Mouse (Mus musculus) forebrain, postnatal 0 days (tissue): ENCODE data around the gene Sall1. TPM values are rescaled to one million over a fixed set of nuclear protein-coding genes. Genes with fewer than 3 reads are reported as not detected.

Experiments
- ATAC-seq: fragments of 200-750 bp; cut with Nextera tagmentation; 2 replicates; pipeline ENCODE4 v1.8.0; 2017; ENCODE audit warnings: mild to moderate bottlenecking, moderate library complexity
- DNase-seq: peaks from one replicate; pipeline ENCODE4 v3.0.0-alpha.2; 2015
- H3K27ac ChIP-seq: fragments of 300-500 bp; sonication (generic); 2 replicates; pipeline ENCODE4 v1.5.1; 2014; ENCODE audit warnings: low read depth, mild to moderate bottlenecking, antibody characterized with exemption, low read length, moderate library complexity, mixed read lengths
- H3K27me3 ChIP-seq: fragments of 300-500 bp; sonication (generic); 2 replicates; pipeline ENCODE4 v1.6.1; 2014; ENCODE audit warnings: mild to moderate bottlenecking, low read length, mixed read lengths; ENCODE audit not compliant: insufficient read depth
- H3K36me3 ChIP-seq: fragments of 300-500 bp; sonication (generic); 2 replicates; pipeline ENCODE4 v1.6.1; 2014; ENCODE audit warnings: mild to moderate bottlenecking, moderate library complexity; ENCODE audit not compliant: insufficient read depth
- H3K4me1 ChIP-seq: fragments of 300-500 bp; sonication (generic); 2 replicates; pipeline ENCODE4 v1.6.1; 2014; ENCODE audit warnings: antibody characterized with exemption; ENCODE audit not compliant: insufficient read depth
- H3K4me2 ChIP-seq: fragments of 300-500 bp; sonication (generic); 2 replicates; pipeline ENCODE4 v1.6.1; 2014; ENCODE audit warnings: low read depth, mild to moderate bottlenecking, moderate library complexity
- H3K4me3 ChIP-seq: fragments of 300-500 bp; sonication (generic); 2 replicates; pipeline ENCODE4 v1.5.1; 2014; ENCODE audit warnings: low read depth, low read length, mixed read lengths
- H3K9ac ChIP-seq: fragments of 300-500 bp; sonication (generic); 2 replicates; pipeline ENCODE4 v1.6.1; 2014; ENCODE audit warnings: mild to moderate bottlenecking
- H3K9me3 ChIP-seq: fragments of 300-500 bp; sonication (generic); 2 replicates; pipeline ENCODE4 v1.6.1; 2016; ENCODE audit warnings: low read length
- CTCF ChIP-seq: sonication (generic); IDR thresholded peaks from 2 replicates; pipeline ENCODE4 v1.5.1; 2016; ENCODE audit warnings: antibody characterized with exemption, control low read depth, low read depth
- WGBS: fragments of 180-500 bp; shearing (Covaris S2); extraction: QIAGEN DNeasy Blood & Tissue Kit; methylation state at CpG from one replicate; pipeline ENCODE4 v1.1.7; 2014; 5-methylcytosine and 5-hydroxymethylcytosine counted together
- polyA plus RNA-seq: library from polyadenylated mRNA; unstranded; fragments of >200 nt; fragmentation: Nextera tagmentation; extraction: Ambion mirVana; gene quantifications from 2 replicates; pipeline ENCODE4 v1.2.1, GENCODE M21; 2015
- total RNA-seq: library from RNA; depleted of rRNA; stranded (reverse); fragments of >200 nt; gene quantifications from 2 replicates; pipeline ENCODE4 v1.2.3, GENCODE M21; 2014

The Sall1 gene
- total and polyA plus RNA-seq, 2 experiments from 2014 or later, result 4.7 to 11.1 TPM

DNA sequence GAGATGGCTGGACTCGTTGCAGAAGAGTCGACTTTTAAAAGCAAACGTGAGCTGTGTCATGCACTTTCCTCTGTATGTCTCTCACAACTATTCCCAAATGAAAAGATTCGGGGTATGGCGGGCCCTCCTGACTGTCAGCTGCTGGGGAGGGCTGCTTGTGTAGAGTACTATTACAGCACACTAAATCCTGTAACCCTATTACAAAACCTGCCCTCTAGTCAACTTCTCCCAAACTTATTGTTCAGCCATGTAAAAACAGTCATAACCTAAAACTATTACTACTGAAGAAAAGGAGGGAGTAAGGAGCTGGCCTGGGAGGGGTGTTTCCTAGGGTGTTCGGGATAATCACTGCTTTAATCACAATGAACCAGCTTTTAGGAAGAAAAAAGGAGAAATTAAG lies 4.1 kb downstream of the Sall1 start:
- Histone ChIP-seq H3K4me2 (peak overlapping the region; percentile 82), H3K36me3 (no peaks in the 10 kb centered on the region), H3K27me3 (0 out of 2 replicates have a peak, but pooled peaks cover 5% of the 10 kb centered on the region), H3K4me3 (peak overlapping the region; percentile 51), H3K9me3 (no peaks in the 10 kb centered on the region), H3K4me1 (peaks cover 9% of the 10 kb centered on the region; the same call in 1 of the 2 replicates), H3K27ac (no peak overlapping the region), H3K9ac (peak overlapping the region; percentile 61; the same call in 1 of the 2 replicates)
- 18% methylated on average over 6 of the region's 6 CpGs for WGBS
- no peak for TF ChIP-seq CTCF
- DNase-seq, result no peak
- ATAC-seq, result no peak

- ATAC-seq, result no peak
- H3K9me3 ChIP-seq, result no peaks in the 10 kb centered on the region
- H3K9ac ChIP-seq, result peak overlapping the region; percentile 25; the same call in 1 of the 2 replicates
Measured at GRCm38 (mm10) chr8:89038920-89039319, 5.0 kb downstream of the Sall1 start.

GRCm38 (mm10) chr8:89037536-89038236 lies 6.3 kb downstream of the Sall1 start:
- TF ChIP-seq CTCF, result peak; percentile 52
- 11% methylated on average over 9 of the region's 9 CpGs for WGBS
- H3K27me3 ChIP-seq, result no peaks in the 10 kb centered on the region
- ATAC-seq (no peak), DNase-seq (no peak)
- no peak overlapping the region for H3K27ac ChIP-seq
- H3K36me3 ChIP-seq, result no peaks in the 10 kb centered on the region
- no peaks in the 10 kb centered on the region for H3K9me3 ChIP-seq
- H3K4me2 ChIP-seq, result peak overlapping the region; percentile 37
- H3K4me1 ChIP-seq, result no peaks in the 10 kb centered on the region
- no peak overlapping the region for H3K9ac ChIP-seq
- peak overlapping the region; percentile 9; the same call in 1 of the 2 replicates for H3K4me3 ChIP-seq

More at GRCm38 (mm10) chr8:89038920-89039319, 5.0 kb downstream of the Sall1 start:
- Histone ChIP-seq H3K4me1 (peaks cover 9% of the 10 kb centered on the region; the same call in 1 of the 2 replicates), H3K27me3 (0 out of 2 replicates have a peak, but pooled peaks cover 5% of the 10 kb centered on the region), H3K4me3 (no peak overlapping the region), H3K36me3 (no peaks in the 10 kb centered on the region), H3K4me2 (peak overlapping the region; percentile 82), H3K27ac (no peak overlapping the region)
- 30% methylated on average over 4 of the region's 4 CpGs for WGBS
- DNase-seq, result no peak
- TF ChIP-seq CTCF, result no peak

DNA sequence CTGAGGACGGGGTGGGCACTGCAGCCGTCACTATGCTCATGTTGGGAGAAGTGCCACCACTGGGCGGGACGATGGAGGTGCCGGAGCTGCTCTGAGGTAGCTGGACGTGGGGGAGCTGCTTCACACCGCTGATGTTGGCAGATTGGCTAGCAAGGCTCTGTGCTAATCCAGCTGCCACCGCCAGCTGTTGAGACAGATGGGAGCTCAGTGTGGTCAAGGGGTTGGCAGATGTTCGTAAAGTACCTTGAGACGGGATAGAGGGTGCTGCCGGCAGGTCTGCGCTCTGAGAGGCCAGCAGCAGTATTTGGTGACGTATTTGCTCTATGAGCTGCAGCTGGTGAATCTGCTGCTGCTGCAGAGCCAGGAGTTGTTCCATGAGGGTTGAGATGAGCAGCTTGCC lies 11.6 kb downstream of the Sall1 start:
- no peak for TF ChIP-seq CTCF
- no peak overlapping the region for H3K4me3 ChIP-seq
- no peak overlapping the region for H3K4me2 ChIP-seq
- H3K4me1 ChIP-seq, result no peaks in the 10 kb centered on the region
- H3K27me3 ChIP-seq, result no peaks in the 10 kb centered on the region; the same call in 1 of the 2 replicates
- H3K36me3 ChIP-seq, result peaks cover 9% of the 10 kb centered on the region; the same call in 1 of the 2 replicates
- no peak overlapping the region for H3K27ac ChIP-seq
- H3K9me3 ChIP-seq, result no peaks in the 10 kb centered on the region
- 83% methylated on average over 13 of the region's 13 CpGs for WGBS
- DNase-seq, result no peak
- ATAC-seq, result no peak
- H3K9ac ChIP-seq, result no peak overlapping the region

DNA sequence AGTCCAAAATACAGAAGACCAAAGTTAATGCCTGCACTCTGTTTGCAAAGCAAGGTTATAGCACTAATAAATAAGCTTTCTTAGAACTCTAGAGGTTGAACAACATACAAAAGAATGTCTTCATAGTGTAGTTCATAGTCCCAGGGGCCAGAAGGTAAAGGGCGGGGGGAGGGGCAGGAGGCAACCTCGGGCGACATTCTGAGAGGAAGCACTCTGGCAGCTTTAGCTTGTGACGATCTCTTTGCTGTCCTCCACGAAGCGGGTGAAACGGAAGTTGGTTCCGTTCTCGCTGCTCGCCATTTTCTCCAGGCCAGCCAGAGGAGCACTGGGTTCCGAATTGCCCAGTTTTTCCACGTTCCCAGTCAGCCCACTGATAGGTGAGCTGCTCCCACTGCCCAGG lies 15.8 kb downstream of the Sall1 start:
- no peak for ATAC-seq
- WGBS, result 56% methylated on average over 12 of the region's 12 CpGs
- no peak for TF ChIP-seq CTCF
- Histone ChIP-seq H3K9me3 (no peaks in the 10 kb centered on the region), H3K27ac (no peak overlapping the region), H3K4me2 (no peak overlapping the region), H3K9ac (no peak overlapping the region), H3K36me3 (peaks cover 9% of the 10 kb centered on the region; the same call in 1 of the 2 replicates), H3K27me3 (no peaks in the 10 kb centered on the region; the same call in 1 of the 2 replicates), H3K4me1 (no peaks in the 10 kb centered on the region; the same call in 1 of the 2 replicates), H3K4me3 (no peak overlapping the region)
- DNase-seq, result no peak

DNA sequence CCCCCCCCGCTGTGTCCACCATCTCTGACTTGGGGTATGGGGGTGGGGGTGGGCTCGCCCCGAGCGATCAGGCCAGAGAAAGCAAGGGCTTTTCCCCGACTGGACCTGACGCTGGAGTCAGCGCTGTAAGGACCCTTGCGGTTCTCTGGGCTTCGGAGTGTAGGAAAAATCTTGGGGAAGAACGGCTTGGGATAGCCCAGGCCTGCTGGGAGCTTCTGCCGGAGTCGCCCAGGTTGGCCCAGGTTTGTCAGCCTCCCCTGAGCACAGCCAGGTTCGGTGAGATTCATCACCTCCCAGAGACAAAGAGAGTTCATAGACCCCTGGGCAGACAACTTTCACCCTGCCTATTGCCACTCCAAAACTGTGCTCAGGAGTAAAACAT lies 17.8 kb downstream of the Sall1 start:
- Histone ChIP-seq H3K4me1 (no peaks in the 10 kb centered on the region; the same call in 1 of the 2 replicates), H3K4me2 (peak overlapping the region; percentile 60), H3K4me3 (peak overlapping the region; percentile 25), H3K27me3 (peaks cover 3% of the 10 kb centered on the region; the same call in 1 of the 2 replicates), H3K36me3 (peaks cover 6% of the 10 kb centered on the region; the same call in 1 of the 2 replicates), H3K9ac (no peak overlapping the region), H3K9me3 (no peaks in the 10 kb centered on the region), H3K27ac (no peak overlapping the region)
- no peak for ATAC-seq
- 15% methylated on average over 11 of the region's 13 CpGs for WGBS
- no peak for DNase-seq
- TF ChIP-seq CTCF, result no peak
